Mouse (Mus musculus) neural tube, embryonic 13.5 days (tissue): ENCODE measurements around the gene Mrpl47. TPM values are rescaled to one million over a fixed set of nuclear protein-coding genes. Genes with fewer than 3 reads are reported as not detected.

Source experiments
- ATAC-seq: fragments of 200-750 bp; cut with Nextera tagmentation; 2 replicates; pipeline ENCODE4 v1.8.0; 2017; ENCODE audit warnings: low read depth, mild to moderate bottlenecking, moderate TSS enrichment, moderate library complexity
- H3K27ac ChIP-seq: fragments of 300-500 bp; sonication (generic); replicated peaks from 2 replicates; pipeline ENCODE4 v1.5.1; 2015; ENCODE audit warnings: moderate library complexity, mild to moderate bottlenecking, inconsistent platforms
- H3K27me3 ChIP-seq: fragments of 300-500 bp; sonication (generic); 2 replicates; pipeline ENCODE4 v1.6.1; 2015; ENCODE audit warnings: mild to moderate bottlenecking, inconsistent platforms
- H3K36me3 ChIP-seq: fragments of 300-500 bp; sonication (generic); 2 replicates; pipeline ENCODE4 v1.6.1; 2015; ENCODE audit warnings: mild to moderate bottlenecking, inconsistent platforms
- H3K4me1 ChIP-seq: fragments of 300-500 bp; sonication (generic); replicated peaks from 2 replicates; pipeline ENCODE4 v1.6.1; 2015; ENCODE audit warnings: inconsistent platforms
- H3K4me2 ChIP-seq: fragments of 300-500 bp; sonication (generic); 2 replicates; pipeline ENCODE4 v1.6.1; 2015; ENCODE audit warnings: inconsistent platforms, mild to moderate bottlenecking, moderate library complexity
- H3K4me3 ChIP-seq: fragments of 300-500 bp; sonication (generic); 2 replicates; pipeline ENCODE4 v1.5.1; 2015; ENCODE audit warnings: mild to moderate bottlenecking, inconsistent platforms
- H3K9ac ChIP-seq: fragments of 300-500 bp; sonication (generic); 2 replicates; pipeline ENCODE4 v1.6.1; 2015; ENCODE audit warnings: moderate library complexity, mild to moderate bottlenecking, inconsistent platforms
- H3K9me3 ChIP-seq: fragments of 300-500 bp; sonication (generic); 2 replicates; pipeline ENCODE4 v1.6.1; 2016; ENCODE audit warnings: inconsistent platforms
- WGBS: fragments of 180-500 bp; shearing (Covaris S2); methylation state at CpG from one replicate; pipeline ENCODE4 v1.1.7; 2015; 5-methylcytosine and 5-hydroxymethylcytosine counted together
- polyA plus RNA-seq: library from polyadenylated mRNA; unstranded; fragments of >200 nt; fragmentation: Nextera tagmentation; extraction: Ambion mirVana; gene quantifications from 2 replicates; pipeline ENCODE4 v1.2.1, GENCODE M21; 2015

Gene Mrpl47
- polyA plus RNA-seq, 1 experiment from 2014 or later = 35.4 TPM

- ATAC-seq = no peak
- H3K4me1 ChIP-seq = no peaks in the 10 kb centered on the region
- 80% methylated on average over 3 of the region's 3 CpGs for WGBS
- no peak overlapping the region for H3K4me3 ChIP-seq
- H3K4me2 ChIP-seq = no peak overlapping the region
- H3K9ac ChIP-seq = no peak overlapping the region
- H3K36me3 ChIP-seq = no peaks in the 10 kb centered on the region
- no peaks in the 10 kb centered on the region for H3K9me3 ChIP-seq
- no peaks in the 10 kb centered on the region for H3K27me3 ChIP-seq
- H3K27ac ChIP-seq = no peak overlapping the region
Measured at GRCm38 (mm10) chr3:32684631-32685030, 52.8 kb downstream of the Mrpl47 start.

- Histone ChIP-seq H3K9ac (no peak overlapping the region), H3K27ac (no peak overlapping the region), H3K4me2 (no peak overlapping the region), H3K27me3 (no peaks in the 10 kb centered on the region), H3K4me3 (no peak overlapping the region), H3K4me1 (no peaks in the 10 kb centered on the region), H3K36me3 (no peaks in the 10 kb centered on the region), H3K9me3 (no peaks in the 10 kb centered on the region)
- no peak for ATAC-seq
- WGBS = 76% methylated on average over 11 of the region's 12 CpGs
Measured at GRCm38 (mm10) chr3:32682910-32683531, 54.4 kb downstream of the Mrpl47 start.

DNA sequence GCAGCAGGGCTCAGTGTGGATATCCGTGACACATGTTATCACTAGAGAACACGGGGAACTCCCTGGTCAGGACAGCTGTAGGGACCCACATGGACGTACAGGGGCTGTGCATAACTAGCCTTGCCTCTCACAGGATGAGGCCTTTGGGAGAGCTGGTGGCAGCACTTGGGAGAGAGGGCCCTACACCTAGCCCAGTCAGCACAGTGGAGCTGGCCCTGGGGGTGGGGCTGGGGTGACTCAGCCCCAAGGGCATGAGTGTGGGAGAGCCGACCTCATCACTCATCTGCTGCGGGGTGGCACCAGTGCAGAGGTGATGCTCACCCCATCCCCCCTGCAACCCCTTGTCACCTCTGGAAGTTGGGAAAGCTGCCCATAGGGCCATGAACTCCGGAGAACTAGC, 61.0 kb downstream of the Mrpl47 start:
- Histone ChIP-seq H3K36me3 (no peaks in the 10 kb centered on the region), H3K27ac (no peak overlapping the region), H3K9me3 (no peaks in the 10 kb centered on the region), H3K4me1 (no peaks in the 10 kb centered on the region), H3K4me3 (no peak overlapping the region), H3K4me2 (no peak overlapping the region), H3K27me3 (no peaks in the 10 kb centered on the region), H3K9ac (no peak overlapping the region)
- 88% methylated on average over 6 of the region's 6 CpGs for WGBS
- ATAC-seq = no peak

Other genes starting within 250 kb of the Mrpl47 start
- gene Kcnmb3, start 245.4 kb downstream of the Mrpl47 start, polyA plus RNA-seq = 0.11 and 0.17 TPM in 2 replicates
- 37.5 and 42.7 TPM in 2 replicates for gene Zfp639, start 227.3 kb downstream of the Mrpl47 start, polyA plus RNA-seq
- gene Mfn1, start 208.1 kb downstream of the Mrpl47 start, polyA plus RNA-seq = 36.3 and 46.0 TPM in 2 replicates
- gene Gnb4, start 121.0 kb downstream of the Mrpl47 start, polyA plus RNA-seq = 88.0 and 90.2 TPM in 2 replicates
- gene Actl6a, start 31.3 kb downstream of the Mrpl47 start, polyA plus RNA-seq = 94.3 and 96.2 TPM in 2 replicates
- gene Ndufb5, start 615 bp downstream of the Mrpl47 start, polyA plus RNA-seq = 337 and 354 TPM in 2 replicates
- 8.1 and 14.2 TPM in 2 replicates for gene Usp13, start 79.9 kb upstream of the Mrpl47 start, polyA plus RNA-seq